Mouse (Mus musculus) frontal cortex, adult 2 months (tissue): ENCODE data around the gene Pnkd. TPM values are rescaled to one million over a fixed set of nuclear protein-coding genes. Genes with fewer than 3 reads are reported as not detected.
A peak's percentile ranks its signal among the peaks of the same experiment; 100 is the strongest.
"Not testable (repeated sequence)": the region's sequence is repeated elsewhere in the genome, so short reads cannot be mapped to it uniquely, and the experiment has no call there.

Experiments
- DNase-seq, 2 experiments: peaks; one replicate each; pipeline ENCODE4 v3.0.0; 2022; ENCODE audit warnings: low spot score in 1 of 2; ENCODE audit errors: extremely low spot score in 1 of 2
- polyA plus RNA-seq: library from polyadenylated mRNA; depleted of rRNA; stranded (reverse); fragments of >200 nt; gene quantifications from 2 replicates; pipeline ENCODE4 v1.2.3, GENCODE M21; 2012

Pnkd gene
- polyA plus RNA-seq, 1 experiment = 110 TPM

- no peak for DNase-seq
These were observed 31.5 kb downstream of the Pnkd start for GRCm38 (mm10) chr1:74316114-74316827.

DNA sequence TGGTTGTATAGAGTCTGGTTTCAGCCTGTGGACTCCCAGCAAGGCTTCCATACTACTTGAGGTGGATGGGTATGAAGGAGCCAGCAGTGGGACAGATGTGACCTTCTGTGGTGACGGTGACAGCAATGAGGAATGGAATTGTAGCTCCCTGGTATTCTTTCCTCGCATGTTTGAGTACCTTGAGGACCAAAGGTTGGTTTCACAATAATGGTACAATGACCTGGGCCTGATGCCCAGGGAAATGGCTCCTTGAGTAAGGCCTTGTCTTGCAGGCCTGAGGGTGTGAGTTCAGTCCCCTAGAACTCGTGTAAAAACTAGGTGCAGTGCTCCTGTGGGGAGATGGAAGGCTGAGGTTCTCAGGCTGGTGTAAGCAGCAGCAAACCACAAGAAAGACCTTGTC is 34.0 kb downstream of the Pnkd start:
- DNase-seq = no peak

GRCm38 (mm10) chr1:74321396-74321795 is 36.7 kb downstream of the Pnkd start:
- DNase-seq = no peak

DNA sequence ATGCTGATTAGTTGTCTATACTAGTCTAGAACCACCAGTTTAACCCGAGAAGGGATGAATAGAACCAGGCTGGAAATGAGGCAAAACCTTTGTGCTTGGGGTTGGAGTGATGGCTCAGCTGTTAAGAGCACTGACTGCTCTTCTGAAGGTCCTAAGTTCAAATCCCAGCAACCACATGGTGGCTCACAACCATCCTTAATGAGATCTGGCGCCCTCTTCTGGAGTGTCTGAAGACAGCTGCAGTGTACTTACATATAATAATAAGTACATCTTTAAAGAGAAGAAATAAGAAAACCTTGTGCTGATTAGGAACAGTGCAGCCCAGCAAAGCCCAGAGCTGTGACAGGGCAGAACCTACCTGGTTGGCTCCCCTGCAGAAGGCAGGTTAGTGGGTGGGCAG is 42.2 kb downstream of the Pnkd start:
- DNase-seq = not testable (repeated sequence)

GRCm38 (mm10) chr1:74329899-74330431 is 45.2 kb downstream of the Pnkd start:
- DNase-seq = no peak

DNA sequence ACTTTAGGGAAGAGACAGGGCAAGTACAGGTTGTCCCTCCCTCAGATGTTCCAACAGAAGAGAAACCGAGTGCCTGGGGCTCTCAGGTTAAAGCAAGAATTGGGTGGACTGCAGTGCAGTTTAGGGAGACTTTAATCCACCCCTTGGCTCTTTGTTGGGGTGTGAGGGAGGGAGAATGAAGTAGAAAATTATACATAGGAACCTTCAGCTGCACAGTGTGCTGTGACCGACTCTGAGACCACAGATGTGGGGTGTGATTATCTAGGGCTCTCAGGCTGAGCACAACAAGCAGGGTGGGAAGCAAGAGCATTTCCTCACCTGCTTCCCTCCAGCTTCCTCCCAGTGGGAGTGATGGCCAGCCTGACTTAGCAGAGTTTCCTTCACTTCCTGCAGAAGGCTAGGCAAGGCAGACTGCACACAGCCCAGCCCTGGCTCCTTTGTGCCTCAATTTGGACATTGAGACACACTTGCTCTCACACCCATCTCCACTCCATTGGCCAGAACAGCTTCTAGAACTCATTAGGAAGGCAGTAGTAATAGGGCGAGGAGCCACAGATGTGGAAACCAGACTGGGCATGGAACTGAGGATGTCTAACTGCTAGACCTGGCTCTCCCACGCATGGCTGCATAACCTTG is 46.4 kb downstream of the Pnkd start:
- no peak for DNase-seq

DNA sequence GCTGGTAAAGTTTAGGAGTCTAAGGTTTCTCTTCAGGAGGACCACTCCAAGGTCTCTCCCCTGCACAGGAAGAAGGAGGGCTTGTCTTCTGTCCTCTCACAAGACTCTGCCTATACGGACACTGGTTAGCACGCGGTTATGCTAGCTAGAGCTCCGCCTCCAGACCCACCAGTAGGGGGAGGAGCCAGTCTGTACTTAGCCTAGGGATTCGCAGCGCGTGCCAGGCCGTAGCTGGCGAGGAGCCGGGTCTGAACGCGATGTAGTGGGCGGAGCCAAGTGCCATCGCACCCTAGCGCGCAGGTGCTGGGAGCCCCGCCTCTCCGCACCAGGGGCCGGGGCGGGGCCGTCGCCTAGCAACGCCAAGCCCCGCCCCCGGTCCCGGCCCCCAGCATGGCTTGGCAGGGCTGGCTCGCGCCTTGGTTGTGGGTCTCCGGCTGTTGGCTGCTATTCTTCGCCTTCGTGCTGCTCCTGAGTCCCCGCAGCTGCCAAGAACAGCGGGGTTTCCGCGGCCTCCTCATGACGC is 47.6 kb downstream of the Pnkd start:
- peak; percentile 90 to 98 for DNase-seq

DNA sequence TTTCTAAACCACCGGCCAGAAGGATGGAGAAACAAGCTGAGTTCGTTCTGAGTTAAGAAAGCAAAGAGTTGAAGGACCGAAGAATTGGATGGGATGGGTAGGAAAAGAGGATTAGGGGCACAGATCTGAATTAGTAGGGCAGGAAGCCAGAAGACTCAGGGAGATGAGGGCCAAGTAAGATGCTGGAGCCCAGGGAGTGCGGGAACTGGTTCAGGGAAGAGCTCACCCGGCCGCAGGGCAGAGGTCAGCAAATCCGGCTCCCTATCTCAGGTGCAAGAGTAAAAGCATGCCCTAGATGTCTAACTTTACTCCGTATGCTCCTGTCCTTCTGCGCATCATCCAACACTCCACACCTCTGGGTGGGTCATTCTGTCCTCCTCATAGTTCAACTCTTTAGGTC is 48.2 kb downstream of the Pnkd start:
- peak in 1 of 2 experiments; percentile 22 for DNase-seq

GRCm38 (mm10) chr1:74334607-74335006 is 49.9 kb downstream of the Pnkd start:
- no peak for DNase-seq

DNA sequence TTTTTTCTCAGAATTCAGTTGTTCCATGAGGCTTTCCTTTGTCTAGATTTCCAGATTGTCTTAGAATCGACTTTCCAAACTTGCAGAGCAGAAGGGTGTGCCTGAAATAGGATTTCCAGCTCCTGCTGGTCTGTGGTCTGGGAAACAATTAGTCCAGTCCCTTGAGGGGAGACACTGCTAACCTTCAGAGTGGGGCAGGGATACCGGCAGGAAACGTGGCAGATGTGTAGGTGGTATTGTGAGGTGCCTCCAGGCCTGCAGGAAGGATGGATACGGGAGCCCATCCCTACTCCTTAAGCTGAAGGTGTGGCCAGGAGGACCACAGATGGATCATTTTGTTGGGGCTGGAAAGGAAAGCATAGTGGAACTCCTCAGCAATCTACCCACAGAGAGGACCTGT is 50.3 kb downstream of the Pnkd start:
- DNase-seq = no peak

DNA sequence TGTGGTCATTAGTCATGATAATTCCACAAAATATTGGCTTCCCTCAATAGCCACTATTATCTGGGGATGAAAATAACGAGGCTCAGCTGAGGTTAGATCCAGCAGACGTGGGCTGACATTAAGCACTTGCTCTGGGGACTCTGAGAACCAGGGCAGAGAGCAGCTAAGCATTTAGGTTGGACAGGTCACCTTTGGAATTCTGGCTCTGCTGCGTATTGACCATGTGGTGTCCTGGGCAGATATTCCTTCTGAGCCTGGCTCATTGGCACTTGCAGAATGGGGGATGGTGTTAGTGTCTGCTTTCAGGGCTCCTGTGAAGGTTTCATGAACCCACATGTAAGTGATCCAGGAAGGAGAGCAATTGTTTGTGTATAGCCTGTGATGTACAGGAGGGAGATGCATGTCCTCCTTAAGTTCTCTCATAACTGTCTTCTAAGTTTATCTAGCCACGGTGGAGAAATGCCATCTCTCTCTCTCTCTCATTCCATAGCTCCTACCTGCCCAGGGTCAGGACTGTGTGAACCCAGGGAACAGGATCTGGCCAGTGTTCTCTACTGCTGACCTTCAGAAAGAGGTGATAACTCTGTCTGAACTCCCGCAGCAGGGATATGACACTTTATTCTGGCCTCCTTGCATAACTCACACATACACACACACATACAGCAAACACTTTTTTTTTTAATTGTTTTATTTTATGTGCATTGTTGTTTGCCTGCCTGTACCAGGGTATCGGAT is 50.9 kb downstream of the Pnkd start:
- DNase-seq = no peak

DNA sequence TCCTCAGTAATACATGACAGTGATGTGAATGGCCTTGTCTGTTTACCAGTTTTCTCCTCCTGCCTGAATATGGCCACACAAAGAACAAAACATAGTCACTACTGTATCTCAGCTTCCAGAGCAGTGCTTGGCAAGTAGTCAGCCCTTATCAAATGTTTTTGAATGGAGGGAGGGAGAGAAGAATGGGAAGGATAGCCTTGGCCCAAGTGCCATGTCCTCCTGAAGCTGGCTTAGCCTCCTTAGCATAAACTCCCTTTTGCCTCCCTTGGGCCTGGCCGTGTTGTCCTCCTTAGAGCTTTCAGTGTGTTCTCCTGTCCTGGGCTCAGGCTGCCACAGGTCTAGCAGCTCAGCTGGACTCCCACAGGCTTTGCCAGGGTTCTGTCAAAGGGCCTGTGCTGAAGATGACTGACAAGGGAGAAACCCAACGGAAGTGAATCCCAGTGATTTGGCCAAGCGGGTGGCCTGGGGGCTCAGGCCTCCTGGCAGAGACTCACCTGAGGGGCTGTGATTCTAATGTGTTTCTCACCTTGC is 52.6 kb downstream of the Pnkd start:
- DNase-seq = no peak

DNA sequence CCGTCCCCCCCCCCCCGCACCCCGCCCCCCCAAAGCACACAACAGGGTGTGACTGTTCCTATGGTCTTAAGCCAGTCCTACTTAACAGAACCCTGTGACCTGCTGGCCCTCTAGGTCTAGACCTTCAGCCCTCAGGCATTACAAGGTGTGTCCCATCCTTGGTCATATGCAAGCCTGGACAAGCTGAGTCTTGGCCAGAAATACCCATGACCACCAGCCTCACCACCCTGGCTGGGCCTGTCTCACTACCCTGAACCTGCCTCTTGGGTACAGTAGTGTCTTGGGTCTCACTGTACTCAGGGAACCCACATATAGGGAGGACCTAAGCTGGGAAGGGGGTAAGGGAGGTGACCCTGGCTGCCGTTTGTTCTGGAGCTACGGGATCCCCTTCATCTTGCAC is 53.3 kb downstream of the Pnkd start:
- DNase-seq = no peak

DNA sequence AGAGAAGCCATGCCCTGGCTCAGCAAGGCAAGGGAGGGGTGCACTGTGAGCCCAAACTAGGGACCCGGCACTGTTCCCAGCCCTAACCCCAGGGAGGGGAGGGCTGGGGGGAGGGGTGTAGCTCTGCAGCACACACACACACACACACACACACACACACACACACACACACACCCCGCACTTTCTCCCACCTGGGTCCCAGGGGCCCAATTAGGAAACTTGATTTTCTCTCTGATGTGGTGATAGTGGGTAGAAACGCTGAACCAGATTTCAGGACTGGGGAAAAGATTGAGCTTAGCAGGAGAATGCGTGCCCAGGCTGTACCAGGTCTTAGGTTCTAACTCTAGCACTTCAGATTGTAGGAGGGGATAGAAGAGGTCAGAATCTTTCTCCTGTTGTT is 53.9 kb downstream of the Pnkd start:
- no peak for DNase-seq

GRCm38 (mm10) chr1:74339917-74340316 is 55.2 kb downstream of the Pnkd start:
- DNase-seq = no peak

- DNase-seq = peak; percentile 34 to 57
These were observed 55.6 kb downstream of the Pnkd start for GRCm38 (mm10) chr1:74340361-74340764.

DNA sequence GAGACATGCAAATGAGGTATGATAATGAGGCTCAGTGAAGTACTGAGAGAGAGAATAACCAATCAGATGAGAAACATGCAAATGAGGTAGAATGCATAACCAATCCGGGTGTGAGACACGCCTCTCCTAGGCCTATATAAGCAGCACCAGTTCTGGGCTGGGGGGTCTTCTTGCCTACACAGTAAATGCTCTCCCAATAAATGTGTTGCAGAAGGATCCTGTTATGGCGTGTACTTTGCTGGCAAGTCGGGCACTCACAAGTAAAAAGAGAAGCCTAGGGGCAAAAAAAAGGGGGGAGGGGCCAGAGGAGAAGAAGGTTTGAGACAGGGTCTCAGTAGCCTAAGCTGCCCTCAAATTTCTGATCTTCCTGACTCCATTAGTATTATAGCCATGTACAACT is 56.3 kb downstream of the Pnkd start:
- DNase-seq = not testable (repeated sequence)

- DNase-seq = no peak
These were observed 57.2 kb downstream of the Pnkd start for GRCm38 (mm10) chr1:74341898-74342297.

DNA sequence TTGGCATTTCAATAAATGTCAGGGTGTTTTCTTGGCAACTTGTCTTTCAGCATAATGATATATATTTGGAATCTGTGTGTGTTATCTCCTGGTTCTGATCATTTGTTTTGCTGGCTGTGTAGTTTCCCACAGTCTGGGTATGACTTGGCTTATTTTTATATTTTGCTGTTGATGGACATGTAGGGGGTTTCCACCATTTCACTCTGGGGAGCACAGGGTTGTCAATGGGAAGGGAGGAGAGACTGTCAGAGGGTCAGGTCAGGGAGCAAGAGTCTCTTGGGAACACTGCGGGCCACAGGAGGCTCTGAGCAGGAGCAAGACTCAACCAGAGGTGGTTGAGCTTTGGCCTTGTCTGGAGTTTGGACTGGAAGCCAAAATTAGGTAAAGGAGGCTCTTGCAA is 57.6 kb downstream of the Pnkd start:
- no peak for DNase-seq

DNA sequence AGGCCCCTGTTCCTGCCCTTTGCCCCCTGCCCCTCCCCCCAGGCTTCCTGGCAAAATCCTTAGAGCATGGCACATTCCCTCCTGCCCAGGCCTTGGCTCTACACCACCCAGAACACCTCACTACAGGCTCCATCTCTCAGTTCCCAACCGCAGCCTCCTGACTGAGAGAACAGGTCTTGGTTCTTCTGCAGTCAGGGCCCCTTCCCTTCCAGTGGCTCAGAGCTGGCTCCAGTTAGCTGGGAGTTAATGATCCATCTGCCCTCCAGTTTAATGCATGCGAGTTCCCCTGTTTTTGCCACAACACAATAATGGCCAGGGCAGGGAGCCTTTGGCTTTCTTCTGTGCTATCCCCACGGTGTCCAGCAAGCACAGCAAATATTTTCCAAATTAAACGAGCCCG is 58.4 kb downstream of the Pnkd start:
- DNase-seq = no peak
